Mouse (Mus musculus): ENCODE data around the gene Ddah1.

Ddah1 gene

DNA sequence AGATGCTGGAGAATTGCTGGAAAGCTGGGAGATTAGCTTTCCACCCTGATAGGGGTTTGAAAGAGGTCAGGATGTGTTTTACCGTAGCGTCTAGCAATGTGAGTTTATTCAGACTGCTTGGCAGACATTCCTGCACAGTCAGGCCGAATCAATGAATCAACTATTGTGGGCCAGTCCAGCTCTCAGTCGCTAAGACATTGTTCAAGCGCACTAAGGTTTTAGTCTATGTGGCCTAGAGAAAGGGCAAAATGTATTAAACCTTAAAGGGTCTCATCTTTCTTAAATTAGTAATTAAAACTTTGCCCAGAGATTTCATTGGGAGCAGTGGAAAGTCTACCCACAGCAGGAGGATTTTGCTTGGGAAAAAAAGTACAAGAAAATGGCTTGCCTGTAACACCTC lies 48.0 kb downstream of the Ddah1 start:
- DNase-seq (ENCODE audit: extremely low spot score, low spot score) = no peak

DNA sequence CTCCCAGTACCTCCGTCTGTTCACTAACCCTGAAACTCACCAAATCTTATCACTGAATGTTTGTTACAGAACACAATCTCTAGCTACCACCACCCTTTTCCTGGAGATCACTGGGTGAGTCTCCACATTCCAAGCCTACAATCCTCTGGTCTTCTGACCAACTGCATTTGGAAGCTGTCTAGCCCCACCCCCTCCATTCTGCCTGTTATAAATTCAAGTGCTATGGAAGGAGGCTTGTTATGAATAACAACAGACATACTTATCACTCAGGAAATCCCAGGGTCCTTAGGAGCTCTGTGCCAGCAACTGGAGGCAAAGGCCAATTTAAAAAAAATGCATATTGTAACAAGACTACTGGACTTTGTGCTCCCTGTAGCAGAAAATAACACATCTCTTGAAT lies 58.3 kb downstream of the Ddah1 start:
- DNase-seq (ENCODE audit: extremely low spot score, low spot score) = no peak

DNA sequence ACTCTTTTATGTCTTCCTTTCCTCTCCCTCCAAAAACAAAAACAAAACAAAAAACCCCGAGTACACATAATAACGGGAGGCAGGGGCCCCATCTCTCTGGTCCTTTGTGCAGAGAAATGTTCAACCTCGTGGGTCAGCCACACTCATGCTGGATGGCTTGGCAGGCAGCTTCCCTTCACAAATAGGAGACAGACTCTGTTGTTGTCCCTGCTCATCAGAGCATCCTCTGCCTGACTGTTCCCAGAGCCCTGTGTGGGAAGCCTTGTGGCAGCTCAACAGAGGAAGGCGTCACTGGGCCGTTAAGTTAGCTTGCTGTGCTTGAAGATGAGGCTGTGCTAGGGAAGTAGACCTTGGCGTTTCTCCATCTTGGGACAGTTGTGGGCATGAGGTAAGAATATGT lies 58.8 kb downstream of the Ddah1 start:
- DNase-seq (ENCODE audit: extremely low spot score, low spot score) = no peak

DNA sequence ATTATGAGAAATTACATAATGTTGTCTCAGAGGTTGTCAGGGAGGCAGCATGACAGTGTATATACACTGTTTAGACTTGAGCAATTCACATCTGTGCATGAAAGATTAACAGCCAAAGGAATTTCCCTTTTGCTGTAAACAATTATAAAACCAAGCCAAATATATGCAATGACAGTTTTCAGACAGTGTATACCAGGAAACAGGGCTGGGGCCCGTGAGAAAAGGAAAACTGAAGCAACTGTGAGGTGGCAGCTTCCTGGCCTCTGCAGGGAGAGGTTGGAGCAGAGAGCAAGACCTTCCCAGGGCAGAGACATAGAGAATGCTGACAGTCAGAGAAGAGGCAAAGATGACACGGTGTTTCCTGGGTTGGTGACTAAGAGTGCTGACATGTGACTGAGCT lies 62.0 kb downstream of the Ddah1 start:
- no peak for DNase-seq (ENCODE audit: extremely low spot score, low spot score)

DNA sequence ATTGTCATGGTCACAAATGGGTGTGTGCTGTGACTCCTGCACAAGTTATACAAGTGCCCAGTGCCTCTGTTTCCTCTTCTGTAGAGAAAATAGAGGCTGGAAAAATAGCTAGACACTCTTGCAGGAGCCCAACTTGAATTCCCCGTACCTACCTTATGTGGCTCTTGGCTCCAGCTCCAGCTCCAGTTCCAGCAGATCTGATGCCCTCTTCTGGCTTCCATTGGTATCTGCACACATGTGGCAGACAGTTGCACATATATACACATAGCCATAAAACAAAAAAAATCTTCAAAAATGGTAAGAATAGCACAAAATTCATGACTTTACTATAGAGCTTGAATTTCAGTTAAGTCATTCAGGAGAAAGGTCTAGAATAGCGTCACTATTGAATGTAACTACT lies 62.5 kb downstream of the Ddah1 start:
- DNase-seq (ENCODE audit: extremely low spot score, low spot score) = no peak

DNA sequence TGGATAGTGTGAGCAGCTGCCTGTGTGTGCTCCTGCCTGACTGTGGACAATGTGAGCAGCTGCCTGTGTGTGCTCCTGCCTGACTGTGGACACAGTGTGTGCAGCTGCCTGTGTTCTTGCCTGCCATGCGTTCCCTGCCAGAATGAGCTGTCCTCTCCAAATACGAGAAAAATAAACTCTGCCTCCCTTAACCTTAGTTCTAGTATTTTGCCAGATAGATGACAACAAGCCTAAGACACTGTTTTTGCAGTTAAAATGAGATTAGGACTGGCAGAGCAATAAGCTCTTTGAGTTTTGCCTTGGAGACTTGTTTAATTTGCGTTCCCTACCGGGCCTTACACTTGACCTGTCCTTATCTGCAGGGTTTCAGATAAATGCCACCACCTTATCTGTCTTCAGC lies 63.7 kb downstream of the Ddah1 start:
- DNase-seq (ENCODE audit: extremely low spot score, low spot score) = no peak

DNA sequence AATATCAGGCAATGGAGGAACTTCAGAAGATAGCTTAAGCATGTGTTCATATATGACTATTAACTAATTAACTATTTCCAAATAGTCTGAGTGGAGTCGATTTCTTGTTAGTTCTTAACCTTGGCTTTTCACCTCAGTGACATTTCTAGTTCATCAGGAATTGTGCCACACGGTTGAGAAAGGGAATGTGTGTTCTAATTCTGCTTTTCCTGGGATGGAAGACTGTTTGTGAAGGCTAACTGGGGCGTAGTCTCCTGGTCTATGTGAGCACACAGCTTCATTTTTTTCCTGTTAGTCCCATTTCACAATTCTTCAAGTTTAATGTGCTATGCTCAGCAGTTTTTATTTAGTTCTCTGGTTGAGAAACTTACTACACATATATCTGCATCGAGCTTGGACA lies 65.2 kb downstream of the Ddah1 start:
- no peak for DNase-seq (ENCODE audit: extremely low spot score, low spot score)

DNA sequence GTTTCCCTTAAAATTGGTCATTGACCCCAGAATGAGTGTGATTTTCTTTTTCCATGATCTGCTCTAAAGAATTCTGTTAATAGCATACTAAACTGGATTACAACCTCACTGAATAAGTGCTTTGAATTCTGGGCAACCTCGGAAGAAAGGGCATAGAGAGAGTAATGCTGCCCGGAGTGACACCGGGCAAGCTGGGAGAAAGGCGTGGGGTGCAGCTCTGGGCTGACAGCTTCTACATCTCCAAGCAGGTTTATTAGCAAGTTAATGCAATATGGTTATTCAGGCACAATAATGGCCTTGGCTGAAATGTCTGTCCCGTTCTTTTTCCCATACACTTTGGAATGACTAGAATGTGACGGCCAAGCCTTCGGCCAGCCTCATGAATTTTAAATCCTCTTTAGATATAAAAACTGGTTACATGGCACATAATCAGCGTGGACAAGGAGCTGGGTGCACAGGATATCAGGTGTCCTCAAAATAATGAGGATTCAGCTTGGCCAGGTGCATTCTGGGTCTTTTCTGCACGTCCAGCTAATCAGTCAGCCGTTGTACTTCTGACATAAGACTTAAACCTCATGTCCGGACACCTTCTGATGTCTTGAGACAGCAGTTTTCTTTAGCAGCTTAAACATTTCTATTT lies 67.1 kb downstream of the Ddah1 start:
- no peak for DNase-seq (ENCODE audit: extremely low spot score, low spot score)

DNA sequence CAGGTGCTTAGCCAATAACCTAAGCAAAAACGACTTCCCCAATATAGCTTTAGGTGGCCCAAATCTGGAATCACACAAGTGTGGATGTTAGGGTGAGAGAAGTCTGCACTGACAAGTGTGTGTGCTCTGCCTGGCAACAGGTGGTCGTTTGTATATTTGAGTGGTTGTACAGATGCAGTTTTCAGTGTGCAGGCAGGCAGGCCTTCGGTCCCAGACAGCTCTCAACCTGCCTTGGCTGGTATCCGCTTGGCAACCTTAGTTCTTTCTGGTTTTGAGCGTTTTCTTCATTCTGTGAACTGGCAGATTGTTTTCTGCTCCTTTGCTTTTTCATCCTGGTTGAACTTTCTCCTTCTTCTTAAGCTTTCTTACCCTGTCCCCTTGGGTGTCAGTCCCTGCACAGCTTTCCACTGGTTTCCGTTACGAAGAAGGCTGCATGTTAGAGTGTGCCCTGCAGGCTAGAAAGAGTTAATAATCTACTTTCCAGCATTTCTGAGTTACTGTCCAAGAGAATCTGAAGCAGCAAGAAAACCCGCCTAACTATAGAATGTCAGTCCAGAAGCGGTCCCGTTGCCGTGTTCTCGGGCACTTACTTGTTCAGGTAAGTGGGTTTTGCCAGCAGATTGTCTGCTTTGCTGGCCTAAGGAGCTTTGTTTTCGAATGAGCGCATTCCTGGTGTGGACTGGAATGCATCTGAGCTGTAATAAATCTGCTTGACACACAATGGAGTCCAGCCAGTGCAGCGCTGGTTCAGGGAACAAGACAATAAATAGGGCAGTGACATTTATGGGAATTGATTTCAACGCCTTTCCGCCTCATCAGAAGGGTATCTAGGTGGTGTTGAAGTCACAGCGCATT lies 68.9 kb downstream of the Ddah1 start:
- DNase-seq (ENCODE audit: extremely low spot score, low spot score) = peak; percentile 56

DNA sequence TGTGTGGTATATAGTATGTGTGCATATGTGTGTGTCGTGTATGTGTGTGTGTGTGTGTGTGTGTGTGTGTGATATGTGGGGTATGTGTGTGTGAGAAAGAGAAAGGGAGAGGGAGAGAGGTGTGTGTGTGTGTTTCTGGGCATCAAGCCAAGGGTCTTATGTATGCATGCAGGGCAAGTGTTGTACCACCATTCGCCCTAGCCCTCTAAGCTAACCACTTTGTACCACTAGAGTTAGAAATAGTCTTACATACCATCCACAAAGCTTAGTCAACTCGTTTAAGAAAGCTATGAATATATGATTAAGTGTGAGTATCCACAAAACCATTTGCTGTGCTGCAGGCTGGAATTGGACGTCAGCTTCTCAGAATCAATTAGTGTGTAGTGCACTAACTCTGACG lies 70.4 kb downstream of the Ddah1 start:
- DNase-seq (ENCODE audit: extremely low spot score, low spot score) = no peak

DNA sequence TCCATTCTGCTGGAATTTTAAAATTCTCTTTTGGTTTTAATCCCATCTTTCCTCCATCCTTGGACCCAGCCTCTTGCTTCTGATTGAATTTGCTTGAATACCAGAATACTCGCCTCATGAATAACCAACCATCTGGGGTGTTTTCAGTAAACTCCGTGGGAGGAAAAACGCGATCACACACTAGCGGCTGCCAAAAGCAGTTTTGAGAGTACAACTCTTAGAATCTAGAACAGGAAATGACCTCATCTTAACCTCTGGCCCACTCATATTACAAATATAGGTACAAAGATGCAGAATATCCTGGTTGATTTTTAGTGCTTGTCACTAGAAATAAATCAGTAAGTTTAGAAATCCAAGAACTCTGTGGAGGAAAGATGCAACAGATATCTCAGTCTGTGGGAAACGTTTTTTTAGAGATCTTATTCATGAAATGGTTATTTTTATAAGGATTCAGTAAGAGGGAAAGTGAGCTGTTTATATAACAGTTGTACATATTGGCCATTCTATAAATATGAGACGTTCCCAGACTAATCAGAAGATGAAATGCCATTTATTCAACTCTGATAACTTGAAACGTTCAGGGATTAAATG lies 75.6 kb downstream of the Ddah1 start:
- DNase-seq (ENCODE audit: extremely low spot score, low spot score) = no peak

DNA sequence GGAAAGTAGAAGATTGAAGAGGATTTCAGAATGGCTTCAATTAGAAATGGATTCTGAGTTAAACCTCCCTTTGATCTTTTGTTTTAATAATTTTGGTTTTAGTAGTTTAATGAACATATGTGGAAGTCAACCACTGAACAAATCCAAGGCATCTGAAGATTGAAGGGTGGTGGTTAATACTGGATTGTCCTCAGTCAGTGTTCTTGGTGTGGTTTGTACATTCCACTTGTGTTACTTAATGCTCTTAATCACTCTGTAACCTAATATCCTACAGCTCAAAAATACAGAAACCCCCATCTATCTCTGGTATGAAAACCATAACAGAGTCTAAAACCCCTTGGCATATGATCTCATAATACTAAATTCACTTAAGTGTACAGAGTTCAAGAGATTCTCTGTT lies 79.8 kb downstream of the Ddah1 start:
- no peak for DNase-seq (ENCODE audit: extremely low spot score, low spot score)

DNA sequence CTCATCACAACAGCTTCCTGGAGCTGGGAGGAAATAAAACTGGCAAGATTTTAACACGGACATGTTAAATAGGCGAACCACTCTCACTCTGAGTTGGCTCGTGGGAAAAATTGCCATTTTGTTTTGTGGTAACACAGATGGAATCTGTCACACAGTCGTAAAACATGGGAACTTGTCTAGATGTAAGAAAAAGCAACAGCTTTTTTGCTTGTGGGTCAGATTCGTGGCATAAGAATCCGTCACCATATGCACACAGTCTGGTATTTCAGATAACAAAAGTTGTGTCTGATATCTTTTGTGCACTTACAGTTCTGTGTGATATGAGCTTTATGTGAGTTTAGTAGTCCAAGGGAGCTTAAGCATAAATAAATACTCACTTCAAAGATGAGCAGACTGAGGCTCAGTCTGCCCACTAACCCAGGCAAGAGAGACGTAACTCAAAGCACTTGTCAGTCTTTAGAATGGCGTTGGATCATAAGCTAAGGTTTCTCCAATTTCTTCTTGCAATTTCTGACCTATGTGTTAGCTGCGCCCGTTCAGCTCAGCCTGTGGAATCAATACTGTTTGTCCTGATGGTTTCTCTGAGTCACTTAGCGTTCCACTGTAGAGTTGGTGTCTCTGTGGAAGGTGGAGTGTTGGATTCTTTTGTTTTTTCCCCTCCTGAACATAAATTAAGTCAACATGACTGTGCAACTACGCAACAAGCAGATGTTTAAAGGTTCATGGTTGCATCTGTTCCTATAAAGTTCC lies 83.7 kb downstream of the Ddah1 start:
- DNase-seq (ENCODE audit: extremely low spot score, low spot score) = no peak

DNA sequence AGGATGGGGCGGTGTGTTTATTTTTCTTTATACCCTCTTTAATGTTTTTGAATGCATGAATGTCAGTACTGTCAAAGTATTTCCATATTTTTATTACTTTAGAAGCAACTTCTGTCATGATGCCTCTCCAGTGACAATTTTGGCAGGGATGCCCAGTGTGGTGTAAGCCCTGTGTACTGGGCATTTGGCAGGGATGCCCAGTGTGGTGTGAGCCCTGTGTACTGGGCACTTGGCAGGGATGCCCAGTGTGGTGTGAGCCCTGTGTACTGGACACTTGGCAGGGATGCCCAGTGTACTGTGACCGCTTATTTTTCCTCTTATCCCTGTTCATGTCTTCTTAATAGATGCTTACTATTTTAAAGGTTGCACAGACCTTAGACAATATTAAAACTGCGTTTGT lies 85.4 kb downstream of the Ddah1 start:
- no peak for DNase-seq (ENCODE audit: extremely low spot score, low spot score)

DNA sequence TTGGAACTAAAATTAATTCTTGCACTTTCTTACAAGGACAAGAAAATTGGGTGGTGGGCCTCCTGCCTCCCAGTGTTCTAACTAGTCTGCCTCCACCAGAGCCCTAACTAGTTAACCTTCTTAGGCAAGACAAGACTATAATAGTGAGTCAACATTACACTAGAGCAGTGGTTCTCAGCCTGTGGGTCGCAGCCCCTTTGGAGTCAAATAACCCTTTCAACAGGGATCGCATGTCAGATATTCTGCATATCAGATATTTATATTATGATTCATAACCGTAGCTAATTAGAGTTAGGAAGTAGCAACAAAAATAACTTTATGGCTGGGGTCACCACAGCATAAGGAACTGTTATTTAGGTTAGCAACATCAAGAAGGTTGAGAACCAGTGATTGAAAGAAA lies 86.4 kb downstream of the Ddah1 start:
- no peak for DNase-seq (ENCODE audit: extremely low spot score, low spot score)

DNA sequence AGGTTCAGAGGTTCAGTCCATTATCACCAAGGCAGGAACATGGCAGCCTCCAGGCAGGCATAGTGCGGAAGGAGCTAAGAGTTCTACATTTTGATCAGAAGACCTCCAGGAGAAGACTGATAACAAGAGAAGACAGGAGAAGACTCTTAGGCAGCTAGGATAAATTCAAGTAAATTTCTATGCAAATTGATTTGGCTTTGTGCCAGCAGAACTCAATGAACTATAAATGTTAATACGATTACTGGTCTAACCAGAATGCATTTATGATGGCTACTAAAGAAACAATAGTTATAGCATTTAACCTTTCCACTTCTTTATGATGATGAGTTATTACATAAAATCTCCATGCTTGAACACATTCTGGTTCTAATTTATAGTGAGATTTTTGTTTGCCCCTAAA lies 87.8 kb downstream of the Ddah1 start:
- DNase-seq (ENCODE audit: extremely low spot score, low spot score) = no peak

DNA sequence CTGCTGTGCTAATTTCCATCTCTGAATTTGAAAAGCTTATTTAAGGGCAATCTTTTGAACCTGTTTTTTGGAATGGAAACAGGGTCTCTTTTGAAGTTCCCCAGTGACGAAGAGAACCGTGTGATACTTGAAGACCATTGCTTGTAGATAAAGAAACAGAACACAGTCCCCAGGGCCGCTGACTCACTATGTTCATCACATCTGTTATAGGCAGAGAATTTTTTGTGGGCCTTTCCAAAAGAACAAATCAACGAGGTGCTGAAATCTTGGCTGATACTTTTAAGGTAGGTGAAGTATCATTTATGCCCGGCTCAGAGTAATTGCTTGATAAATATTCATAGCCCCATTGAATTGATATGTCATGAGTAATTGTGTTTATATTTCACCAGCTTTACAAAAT lies 93.6 kb downstream of the Ddah1 start:
- DNase-seq (ENCODE audit: extremely low spot score, low spot score) = no peak

DNA sequence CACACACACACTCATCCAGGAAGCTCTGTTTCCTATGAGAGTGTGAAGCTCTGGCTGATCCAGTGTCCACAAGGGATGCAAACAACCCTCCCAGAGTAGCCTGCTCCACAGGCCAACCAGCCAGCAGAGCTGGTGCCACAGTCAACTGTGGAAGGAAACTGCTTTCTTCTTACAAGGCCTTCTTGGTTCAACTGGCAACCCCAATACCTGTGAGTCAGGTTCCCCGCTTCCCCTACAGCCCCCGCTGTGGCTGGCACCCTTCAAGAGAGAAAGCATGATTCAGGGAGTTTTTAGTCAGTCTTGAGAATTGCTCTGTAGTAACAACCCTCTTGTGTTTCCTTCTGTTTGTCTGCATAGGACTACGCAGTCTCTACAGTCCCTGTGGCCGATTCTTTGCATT lies 94.3 kb downstream of the Ddah1 start:
- DNase-seq (ENCODE audit: extremely low spot score, low spot score) = no peak

DNA sequence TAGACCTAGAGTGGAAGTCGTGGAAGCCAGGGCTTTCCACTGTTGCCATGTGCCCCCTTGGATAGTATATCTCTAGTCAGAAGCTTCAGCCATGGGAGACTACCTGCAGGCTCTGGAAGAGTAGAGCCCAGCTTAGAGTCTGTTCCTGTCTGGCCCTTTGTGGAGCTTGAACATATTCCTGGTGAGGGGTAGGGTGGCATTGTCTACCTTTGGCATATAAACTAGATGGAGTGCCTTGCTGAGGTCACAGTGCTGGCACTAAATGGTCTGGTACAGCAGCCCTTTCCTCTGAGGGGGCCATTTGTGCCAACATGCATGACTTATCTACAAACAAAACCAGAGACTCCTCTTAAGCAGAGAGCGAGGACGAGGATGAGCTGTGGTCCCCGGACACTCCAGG lies 95.2 kb downstream of the Ddah1 start:
- no peak for DNase-seq (ENCODE audit: extremely low spot score, low spot score)

DNA sequence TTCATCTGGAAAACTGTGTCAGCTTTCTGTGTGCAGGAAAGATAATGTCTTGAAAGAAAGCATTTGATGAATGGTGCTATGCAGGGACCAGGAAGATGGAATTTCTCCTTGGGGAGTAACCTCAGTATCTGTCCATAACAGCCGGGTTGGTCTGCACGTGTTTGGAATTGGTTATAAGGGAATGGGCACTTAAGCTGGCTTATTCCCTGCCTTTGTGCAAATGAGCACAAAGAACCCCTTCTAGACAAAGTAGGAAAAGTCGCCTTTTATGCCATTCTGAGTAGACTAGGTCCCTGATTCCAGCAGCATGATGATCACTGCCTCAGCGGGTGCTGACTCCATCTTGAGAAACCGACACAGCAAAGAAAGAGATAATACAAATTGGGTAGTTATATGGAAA lies 96.0 kb downstream of the Ddah1 start:
- no peak for DNase-seq (ENCODE audit: extremely low spot score, low spot score)

DNA sequence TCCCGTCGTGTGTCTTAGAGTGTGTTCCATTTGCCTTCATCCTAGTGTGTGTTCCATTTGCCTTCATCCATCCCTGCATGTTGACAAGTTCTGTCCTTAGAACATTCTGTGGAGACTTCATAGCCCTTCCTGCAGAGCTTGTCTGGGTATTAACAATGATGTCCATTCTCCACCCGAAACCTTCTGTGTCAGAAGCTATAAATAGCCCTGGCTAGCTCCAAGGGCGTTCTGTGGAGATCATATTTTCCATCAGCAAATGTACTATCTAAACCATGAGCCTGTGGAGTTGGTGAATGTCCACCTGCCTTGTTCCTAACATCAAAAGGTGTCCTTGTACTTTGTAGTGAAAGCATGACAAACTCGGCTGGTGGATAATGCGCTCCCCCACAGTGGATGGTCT lies 96.8 kb downstream of the Ddah1 start:
- no peak for DNase-seq (ENCODE audit: extremely low spot score, low spot score)

DNA sequence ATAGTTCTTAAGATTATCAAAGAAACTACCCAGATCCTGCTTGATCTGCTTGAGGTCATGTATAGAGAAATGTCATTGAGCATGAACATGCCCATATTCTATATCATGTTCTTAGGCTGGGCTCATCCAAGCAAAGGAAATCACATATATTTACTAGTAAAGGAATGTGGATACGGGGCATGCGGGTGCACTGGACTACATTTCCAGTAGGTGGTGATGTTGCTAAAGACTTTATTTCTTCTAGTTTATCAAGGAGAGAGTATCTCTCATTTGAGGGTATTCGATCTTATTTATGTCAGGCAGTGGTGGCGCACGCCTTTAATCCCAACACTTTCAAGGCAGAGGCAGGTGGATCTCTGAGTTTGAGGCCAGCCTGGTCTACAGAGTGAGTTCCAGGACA lies 99.9 kb downstream of the Ddah1 start:
- DNase-seq (ENCODE audit: extremely low spot score, low spot score) = no peak
